Mouse (Mus musculus) neural tube, embryonic 12.5 days (tissue): ENCODE data around the gene Tctn1. TPM values are rescaled to one million over a fixed set of nuclear protein-coding genes. Genes with fewer than 3 reads are reported as not detected.

ENCODE experiments used
- ATAC-seq: fragments of 200-750 bp; cut with Nextera tagmentation; 2 replicates; pipeline ENCODE4 v1.8.0; 2017; ENCODE audit warnings: low read depth, mild to moderate bottlenecking, moderate TSS enrichment, moderate library complexity; ENCODE audit not compliant: low FRiP score
- H3K27ac ChIP-seq: fragments of 300-500 bp; sonication (generic); 2 replicates; pipeline ENCODE4 v1.5.1; 2016
- H3K27me3 ChIP-seq: fragments of 300-500 bp; sonication (generic); replicated peaks from 2 replicates; pipeline ENCODE4 v1.6.1; 2016; ENCODE audit warnings: mild to moderate bottlenecking
- H3K36me3 ChIP-seq: fragments of 300-500 bp; sonication (generic); 2 replicates; pipeline ENCODE4 v1.6.1; 2016; ENCODE audit warnings: mild to moderate bottlenecking
- H3K4me1 ChIP-seq: fragments of 300-500 bp; sonication (generic); 2 replicates; pipeline ENCODE4 v1.6.1; 2016
- H3K4me2 ChIP-seq: fragments of 300-500 bp; sonication (generic); replicated peaks from 2 replicates; pipeline ENCODE4 v1.6.1; 2016; ENCODE audit warnings: mild to moderate bottlenecking
- H3K4me3 ChIP-seq: fragments of 300-500 bp; sonication (generic); 2 replicates; pipeline ENCODE4 v1.5.1; 2016
- H3K9ac ChIP-seq: fragments of 300-500 bp; sonication (generic); 2 replicates; pipeline ENCODE4 v1.6.1; 2016; ENCODE audit warnings: mild to moderate bottlenecking
- H3K9me3 ChIP-seq: fragments of 300-500 bp; sonication (generic); 2 replicates; pipeline ENCODE4 v1.6.1; 2016; ENCODE audit warnings: mild to moderate bottlenecking
- WGBS: fragments of 180-500 bp; shearing (Covaris S2); methylation state at CpG from one replicate; pipeline ENCODE4 v1.1.7; 2016; 5-methylcytosine and 5-hydroxymethylcytosine counted together
- polyA plus RNA-seq: library from polyadenylated mRNA; unstranded; fragments of >200 nt; fragmentation: Nextera tagmentation; extraction: Ambion mirVana; gene quantifications from 2 replicates; pipeline ENCODE4 v1.2.1, GENCODE M21; 2016

Tctn1 gene
- polyA plus RNA-seq: 4.6 and 4.9 TPM in 2 replicates

- Histone ChIP-seq H3K36me3 (peaks cover 14% of the 10 kb centered on the region), H3K4me1 (peaks cover 19% of the 10 kb centered on the region), H3K9ac (peak within 1 kb of the TSS; percentile 86), H3K27ac (no peak within 1 kb of the TSS), H3K4me3 (peak within 1 kb of the TSS; percentile 85), H3K27me3 (no peaks in the 10 kb centered on the region), H3K4me2 (peak within 1 kb of the TSS; percentile 83), H3K9me3 (no peaks in the 10 kb centered on the region)
- WGBS: 3% methylated on average over 48 of the region's 49 CpGs
- peak; percentile 98 for ATAC-seq
Observed at GRCm38 (mm10) chr5:122263933-122264905, at the start of gene Tctn1. Gene Tctn1, minus strand, starts transcription at chr5:122264460.

DNA sequence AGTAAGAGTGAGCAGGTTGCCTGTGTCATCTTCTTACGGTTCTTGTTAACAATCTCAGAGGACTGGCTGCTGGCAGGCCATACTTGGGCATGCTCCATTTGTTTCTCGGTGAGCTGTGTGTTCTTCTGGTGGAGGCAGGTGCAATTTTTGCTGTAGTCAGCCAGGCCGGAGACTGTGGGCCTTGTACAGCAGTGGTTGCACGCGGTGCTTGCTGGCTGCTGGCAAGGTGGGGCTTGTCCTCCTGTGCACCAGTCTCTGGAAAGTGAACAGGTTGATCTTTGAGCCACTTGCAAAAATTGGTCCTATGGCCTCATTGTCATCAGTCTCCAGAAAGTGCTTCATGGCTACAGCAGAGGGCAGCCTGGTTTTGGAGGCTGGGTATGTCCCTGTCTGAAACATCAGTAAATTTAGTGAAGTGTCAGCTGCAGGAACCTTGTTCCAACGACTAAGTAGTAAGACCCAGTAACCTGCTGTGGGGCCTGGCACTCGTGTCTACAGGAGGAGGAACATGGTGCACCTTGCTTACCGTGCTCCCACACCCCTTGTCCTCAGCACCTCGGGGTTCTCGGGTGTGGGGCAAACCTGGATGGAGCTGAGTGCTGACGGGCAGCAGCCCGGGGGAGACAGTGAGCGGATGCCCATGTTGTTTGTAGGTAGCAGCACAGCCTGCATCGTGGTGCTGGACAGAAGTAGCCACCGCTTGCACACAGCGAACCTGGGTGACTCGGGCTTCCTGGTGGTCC is 48.9 kb upstream of the Tctn1 start:
- no peak overlapping the region for H3K4me3 ChIP-seq
- peaks cover 36% of the 10 kb centered on the region for H3K36me3 ChIP-seq
- WGBS: 93% methylated on average over 17 of the region's 17 CpGs
- no peak for ATAC-seq
- no peaks in the 10 kb centered on the region for H3K9me3 ChIP-seq
- H3K27me3 ChIP-seq: no peaks in the 10 kb centered on the region
- H3K4me1 ChIP-seq: no peaks in the 10 kb centered on the region
- no peak overlapping the region for H3K4me2 ChIP-seq
- no peak overlapping the region for H3K9ac ChIP-seq
- H3K27ac ChIP-seq: no peak overlapping the region

DNA sequence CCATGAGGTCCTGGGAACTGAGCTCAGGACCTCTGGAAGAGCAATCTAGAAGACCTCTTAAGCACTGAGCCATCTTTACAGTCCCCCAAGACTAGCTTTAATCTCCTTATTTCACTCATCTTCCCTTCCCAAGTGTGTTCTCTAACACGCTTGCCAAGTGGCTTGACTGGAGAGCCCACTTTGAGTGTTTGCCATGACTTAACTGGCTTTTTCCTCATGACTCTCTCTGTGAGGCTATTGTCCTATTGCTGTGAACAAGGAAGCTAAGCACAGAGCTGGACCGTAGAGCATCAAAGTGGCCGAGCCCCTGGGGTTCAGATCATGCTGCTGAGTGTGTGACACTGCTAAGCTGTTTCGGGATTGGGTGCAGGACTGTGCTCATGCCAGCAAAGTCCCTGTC is 48.1 kb upstream of the Tctn1 start:
- Histone ChIP-seq H3K36me3 (peaks cover 34% of the 10 kb centered on the region), H3K4me3 (no peak overlapping the region), H3K4me2 (no peak overlapping the region), H3K9ac (no peak overlapping the region), H3K27ac (no peak overlapping the region), H3K4me1 (no peaks in the 10 kb centered on the region), H3K27me3 (no peaks in the 10 kb centered on the region), H3K9me3 (no peaks in the 10 kb centered on the region)
- 93% methylated on average over 4 of the region's 4 CpGs for WGBS
- no peak for ATAC-seq

- no peak overlapping the region for H3K9ac ChIP-seq
- 77% methylated on average over 7 of the region's 7 CpGs for WGBS
- H3K36me3 ChIP-seq: peaks cover 27% of the 10 kb centered on the region
- ATAC-seq: no peak
- no peaks in the 10 kb centered on the region for H3K4me1 ChIP-seq
- H3K4me2 ChIP-seq: no peak overlapping the region
- no peaks in the 10 kb centered on the region for H3K27me3 ChIP-seq
- H3K4me3 ChIP-seq: no peak overlapping the region
- no peak overlapping the region for H3K27ac ChIP-seq
- H3K9me3 ChIP-seq: no peaks in the 10 kb centered on the region
Observed at GRCm38 (mm10) chr5:122311692-122312091, 47.4 kb upstream of the Tctn1 start.

DNA sequence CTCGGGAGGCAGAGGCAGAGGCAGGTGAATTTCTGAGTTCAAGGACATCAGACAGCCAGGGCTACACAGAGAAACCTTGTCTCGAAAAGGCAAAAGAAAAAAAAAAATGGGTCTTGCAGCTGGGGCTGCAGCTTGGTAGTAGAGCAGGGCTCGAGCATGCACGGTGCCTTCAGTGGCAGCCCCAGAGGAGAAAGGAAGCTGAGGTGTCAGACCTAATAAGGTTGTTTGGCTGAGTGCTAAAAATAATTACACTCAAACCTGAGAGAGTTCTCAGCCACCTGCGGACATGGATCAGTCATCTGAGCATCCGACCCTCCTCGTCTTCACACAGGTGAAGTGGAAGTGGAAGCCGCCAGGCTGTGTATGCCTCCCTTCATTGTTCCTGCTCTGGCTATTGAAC is 46.4 kb upstream of the Tctn1 start:
- H3K27me3 ChIP-seq: no peaks in the 10 kb centered on the region
- no peak overlapping the region for H3K4me2 ChIP-seq
- peaks cover 27% of the 10 kb centered on the region for H3K36me3 ChIP-seq
- WGBS: 89% methylated on average over 8 of the region's 8 CpGs
- H3K9ac ChIP-seq: no peak overlapping the region
- H3K27ac ChIP-seq: no peak overlapping the region
- no peaks in the 10 kb centered on the region for H3K4me1 ChIP-seq
- no peak overlapping the region for H3K4me3 ChIP-seq
- ATAC-seq: no peak
- no peaks in the 10 kb centered on the region for H3K9me3 ChIP-seq

DNA sequence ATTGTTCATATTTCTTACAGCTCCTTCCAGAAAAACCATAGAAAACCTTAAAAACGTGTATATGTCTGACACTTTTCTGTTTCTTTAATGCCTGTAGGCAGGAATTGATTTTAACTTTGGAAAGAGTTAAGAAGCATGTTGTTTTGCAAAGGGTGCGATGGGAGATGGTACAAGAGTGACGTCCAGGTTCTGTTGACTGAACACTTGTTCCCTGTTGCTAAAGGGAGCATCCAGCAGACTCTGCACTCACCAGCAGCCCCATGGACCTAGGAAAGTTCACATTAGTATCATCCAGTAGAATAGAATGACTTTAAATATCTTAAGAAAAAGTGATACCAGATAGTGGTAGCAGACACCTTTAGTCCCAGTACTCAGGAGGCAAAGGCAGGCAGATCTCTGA is 42.3 kb upstream of the Tctn1 start:
- 88% methylated on average over 3 of the region's 3 CpGs for WGBS
- Histone ChIP-seq H3K36me3 (peaks cover 12% of the 10 kb centered on the region), H3K4me1 (peaks cover 7% of the 10 kb centered on the region; the same call in 1 of the 2 replicates), H3K4me2 (no peak overlapping the region), H3K27ac (no peak overlapping the region), H3K4me3 (no peak overlapping the region), H3K9ac (no peak overlapping the region), H3K27me3 (no peaks in the 10 kb centered on the region), H3K9me3 (no peaks in the 10 kb centered on the region)
- no peak for ATAC-seq

DNA sequence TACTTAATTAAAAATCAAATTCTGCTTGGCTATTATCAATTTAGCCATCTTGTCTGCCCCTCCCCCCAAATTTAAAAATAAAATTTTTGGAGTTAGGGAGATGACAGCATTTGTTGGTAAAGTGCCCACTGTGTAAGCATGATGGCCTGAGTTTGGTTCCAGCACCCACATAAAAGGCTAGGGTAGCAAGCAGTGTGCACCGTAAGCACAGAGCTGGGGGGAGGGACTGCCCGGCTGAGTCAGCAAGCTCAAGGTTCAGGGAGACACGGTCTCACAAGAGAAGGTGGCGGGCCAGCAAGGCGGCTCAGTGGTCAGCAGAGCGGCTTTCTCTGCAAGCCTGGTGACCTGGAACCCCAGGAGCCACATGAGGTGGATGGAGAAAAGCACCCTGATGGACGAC is 41.2 kb upstream of the Tctn1 start:
- no peak overlapping the region for H3K27ac ChIP-seq
- H3K36me3 ChIP-seq: peaks cover 10% of the 10 kb centered on the region
- H3K4me2 ChIP-seq: no peak overlapping the region
- no peak overlapping the region for H3K9ac ChIP-seq
- H3K4me1 ChIP-seq: peaks cover 7% of the 10 kb centered on the region; the same call in 1 of the 2 replicates
- ATAC-seq: no peak
- 95% methylated on average over 7 of the region's 7 CpGs for WGBS
- no peak overlapping the region for H3K4me3 ChIP-seq
- no peaks in the 10 kb centered on the region for H3K9me3 ChIP-seq
- no peaks in the 10 kb centered on the region for H3K27me3 ChIP-seq

GRCm38 (mm10) chr5:122304541-122304940 is 40.3 kb upstream of the Tctn1 start:
- WGBS: 89% methylated on average over 6 of the region's 6 CpGs
- no peaks in the 10 kb centered on the region for H3K9me3 ChIP-seq

GRCm38 (mm10) chr5:122303937-122304336 is 39.7 kb upstream of the Tctn1 start:
- Histone ChIP-seq H3K36me3 (peaks cover 12% of the 10 kb centered on the region), H3K27ac (no peak overlapping the region), H3K4me3 (no peak overlapping the region), H3K4me1 (peaks cover 7% of the 10 kb centered on the region; the same call in 1 of the 2 replicates), H3K27me3 (no peaks in the 10 kb centered on the region), H3K9me3 (no peaks in the 10 kb centered on the region), H3K9ac (no peak overlapping the region), H3K4me2 (no peak overlapping the region)
- ATAC-seq: no peak
- WGBS: 93% methylated on average over 7 of the region's 7 CpGs

More at GRCm38 (mm10) chr5:122304541-122304940, 40.3 kb upstream of the Tctn1 start:
- H3K9ac ChIP-seq: no peak overlapping the region
- no peak overlapping the region for H3K27ac ChIP-seq
- H3K4me1 ChIP-seq: peaks cover 7% of the 10 kb centered on the region; the same call in 1 of the 2 replicates
- H3K4me2 ChIP-seq: no peak overlapping the region
- ATAC-seq: no peak
- H3K27me3 ChIP-seq: no peaks in the 10 kb centered on the region
- H3K4me3 ChIP-seq: no peak overlapping the region
- peaks cover 12% of the 10 kb centered on the region for H3K36me3 ChIP-seq

- Histone ChIP-seq H3K4me1 (peaks cover 7% of the 10 kb centered on the region; the same call in 1 of the 2 replicates), H3K4me2 (no peak overlapping the region), H3K9me3 (no peaks in the 10 kb centered on the region), H3K9ac (no peak overlapping the region), H3K36me3 (peaks cover 4% of the 10 kb centered on the region), H3K27me3 (no peaks in the 10 kb centered on the region), H3K4me3 (no peak overlapping the region), H3K27ac (no peak overlapping the region)
- 76% methylated on average over 17 of the region's 17 CpGs for WGBS
- no peak for ATAC-seq
Observed at GRCm38 (mm10) chr5:122302810-122303745, 38.8 kb upstream of the Tctn1 start.

GRCm38 (mm10) chr5:122300071-122300518 is 35.8 kb upstream of the Tctn1 start:
- Histone ChIP-seq H3K9me3 (no peaks in the 10 kb centered on the region), H3K9ac (no peak overlapping the region), H3K27me3 (no peaks in the 10 kb centered on the region), H3K36me3 (0 out of 2 replicates have a peak, but pooled peaks cover 2% of the 10 kb centered on the region), H3K4me2 (no peak overlapping the region), H3K4me1 (peaks cover 9% of the 10 kb centered on the region; the same call in 1 of the 2 replicates), H3K27ac (no peak overlapping the region), H3K4me3 (no peak overlapping the region)
- WGBS: 92% methylated on average over 6 of the region's 6 CpGs
- ATAC-seq: no peak
